Mouse (Mus musculus): ENCODE data around the gene Foxi3. TPM values are rescaled to one million over a fixed set of nuclear protein-coding genes. Genes with fewer than 3 reads are reported as not detected.
A peak's percentile ranks its signal among the peaks of the same experiment; 100 is the strongest.

Foxi3 gene
- polyA plus RNA-seq, 1 experiment from 2014 or later: 0.11 TPM

GRCm38 (mm10) chr6:70956936-70957335 lies 605 bp downstream of the Foxi3 start:
- peaks cover 21% of the 10 kb centered on the region for H3K4me1 ChIP-seq
- H3K4me3 ChIP-seq: peak overlapping the region; percentile 62
- H3K27ac ChIP-seq: 0 out of 2 replicates have a peak overlapping the region, but pooled peaks have one; percentile 40
- peaks cover 97% of the 10 kb centered on the region for H3K27me3 ChIP-seq (ENCODE audit: poor library complexity, severe bottlenecking)
- no peaks in the 10 kb centered on the region for H3K9me3 ChIP-seq
- DNase-seq (ENCODE audit: extremely low spot score, low spot score): peak; percentile 33
- no peaks in the 10 kb centered on the region for H3K36me3 ChIP-seq (replicated peaks)
- WGBS: under 1% methylated on average over 34 of the region's 34 CpGs

- Histone ChIP-seq H3K27ac (no peak overlapping the region), H3K36me3 (replicated peaks) (no peaks in the 10 kb centered on the region), H3K4me1 (peaks cover 21% of the 10 kb centered on the region), H3K27me3 (ENCODE audit: poor library complexity, severe bottlenecking) (peaks cover 97% of the 10 kb centered on the region), H3K9me3 (no peaks in the 10 kb centered on the region), H3K4me3 (peak overlapping the region; percentile 62)
- 7% methylated on average over 7 of the region's 7 CpGs for WGBS
- DNase-seq (ENCODE audit: extremely low spot score, low spot score): no peak
Observed at GRCm38 (mm10) chr6:70957341-70957940, 1.1 kb downstream of the Foxi3 start.

GRCm38 (mm10) chr6:70964116-70964830 lies 7.9 kb downstream of the Foxi3 start:
- Histone ChIP-seq H3K4me3 (no peak overlapping the region), H3K9me3 (no peaks in the 10 kb centered on the region), H3K27ac (no peak overlapping the region), H3K4me1 (peaks cover 37% of the 10 kb centered on the region), H3K36me3 (replicated peaks) (no peaks in the 10 kb centered on the region), H3K27me3 (ENCODE audit: poor library complexity, severe bottlenecking) (peaks cover 84% of the 10 kb centered on the region)
- WGBS: 19% methylated on average over 6 of the region's 6 CpGs
- no peak for DNase-seq (ENCODE audit: extremely low spot score, low spot score)

GRCm38 (mm10) chr6:70965694-70966093 lies 9.4 kb downstream of the Foxi3 start:
- Histone ChIP-seq H3K4me3 (no peak overlapping the region), H3K27me3 (ENCODE audit: poor library complexity, severe bottlenecking) (peaks cover 70% of the 10 kb centered on the region), H3K9me3 (no peaks in the 10 kb centered on the region), H3K27ac (no peak overlapping the region), H3K4me1 (peaks cover 37% of the 10 kb centered on the region), H3K36me3 (replicated peaks) (no peaks in the 10 kb centered on the region)
- no peak for DNase-seq (ENCODE audit: extremely low spot score, low spot score)
- WGBS: 21% methylated on average over 7 of the region's 7 CpGs

GRCm38 (mm10) chr6:70967422-70967821 lies 11.1 kb downstream of the Foxi3 start:
- H3K27me3 ChIP-seq (ENCODE audit: poor library complexity, severe bottlenecking): peaks cover 56% of the 10 kb centered on the region
- 1% methylated on average over 8 of the region's 8 CpGs for whole genome bisulfite sequencing

GRCm38 (mm10) chr6:70968291-70968690 lies 12.0 kb downstream of the Foxi3 start:
- Histone ChIP-seq H3K27me3 (ENCODE audit: poor library complexity, severe bottlenecking) (peaks cover 50% of the 10 kb centered on the region), H3K9me3 (no peaks in the 10 kb centered on the region), H3K36me3 (replicated peaks) (no peaks in the 10 kb centered on the region), H3K4me3 (no peak overlapping the region), H3K27ac (no peak overlapping the region), H3K4me1 (peaks cover 40% of the 10 kb centered on the region)
- no peak for DNase-seq (ENCODE audit: extremely low spot score, low spot score)
- 73% methylated on average over 4 of the region's 4 CpGs for WGBS

More at GRCm38 (mm10) chr6:70967422-70967821, 11.1 kb downstream of the Foxi3 start:
- Histone ChIP-seq H3K36me3 (replicated peaks) (no peaks in the 10 kb centered on the region), H3K4me1 (peaks cover 40% of the 10 kb centered on the region), H3K27ac (peak overlapping the region; percentile 76), H3K4me3 (peak overlapping the region; percentile 43), H3K9me3 (no peaks in the 10 kb centered on the region)
- DNase-seq (ENCODE audit: extremely low spot score, low spot score): peak; percentile 35

- Histone ChIP-seq H3K27ac (no peak overlapping the region), H3K36me3 (replicated peaks) (no peaks in the 10 kb centered on the region), H3K4me3 (no peak overlapping the region), H3K9me3 (no peaks in the 10 kb centered on the region), H3K4me1 (peaks cover 21% of the 10 kb centered on the region), H3K27me3 (ENCODE audit: poor library complexity, severe bottlenecking) (0 out of 2 replicates have a peak, but pooled peaks cover 4% of the 10 kb centered on the region)
- WGBS: 82% methylated on average over 3 of the region's 3 CpGs
- DNase-seq (ENCODE audit: extremely low spot score, low spot score): no peak
Observed at GRCm38 (mm10) chr6:70973066-70973465, 16.7 kb downstream of the Foxi3 start.

GRCm38 (mm10) chr6:70981036-70981435 lies 24.7 kb downstream of the Foxi3 start:
- peaks cover 3% of the 10 kb centered on the region for H3K4me1 ChIP-seq
- H3K27ac ChIP-seq: no peak overlapping the region
- WGBS: 83% methylated on average over 8 of the region's 8 CpGs
- peaks cover 6% of the 10 kb centered on the region; the same call in 1 of the 2 replicates for H3K27me3 ChIP-seq (ENCODE audit: poor library complexity, severe bottlenecking)
- H3K9me3 ChIP-seq: no peaks in the 10 kb centered on the region
- H3K4me3 ChIP-seq: no peak overlapping the region
- no peaks in the 10 kb centered on the region for H3K36me3 ChIP-seq (replicated peaks)
- no peak for DNase-seq (ENCODE audit: extremely low spot score, low spot score)

GRCm38 (mm10) chr6:70982416-70982815 lies 26.1 kb downstream of the Foxi3 start:
- peaks cover 15% of the 10 kb centered on the region for H3K4me1 ChIP-seq
- no peak overlapping the region for H3K4me3 ChIP-seq
- DNase-seq (ENCODE audit: extremely low spot score, low spot score): no peak
- no peaks in the 10 kb centered on the region for H3K36me3 ChIP-seq (replicated peaks)
- H3K27me3 ChIP-seq (ENCODE audit: poor library complexity, severe bottlenecking): peaks cover 8% of the 10 kb centered on the region; the same call in 1 of the 2 replicates
- no peak overlapping the region for H3K27ac ChIP-seq
- 86% methylated on average over 1 of the region's 1 CpGs for WGBS
- H3K9me3 ChIP-seq: no peaks in the 10 kb centered on the region

GRCm38 (mm10) chr6:70986683-70987082 lies 30.4 kb downstream of the Foxi3 start:
- H3K9me3 ChIP-seq: no peaks in the 10 kb centered on the region
- no peak overlapping the region for H3K27ac ChIP-seq
- WGBS: 25% methylated on average over 8 of the region's 8 CpGs
- H3K36me3 ChIP-seq (replicated peaks): no peaks in the 10 kb centered on the region
- H3K4me1 ChIP-seq: peaks cover 15% of the 10 kb centered on the region
- DNase-seq (ENCODE audit: extremely low spot score, low spot score): no peak
- peaks cover 13% of the 10 kb centered on the region; the same call in 1 of the 2 replicates for H3K27me3 ChIP-seq (ENCODE audit: poor library complexity, severe bottlenecking)
- H3K4me3 ChIP-seq: no peak overlapping the region

GRCm38 (mm10) chr6:70996123-70996723 lies 39.9 kb downstream of the Foxi3 start:
- WGBS: 75% methylated on average over 4 of the region's 4 CpGs
- no peaks in the 10 kb centered on the region for H3K27me3 ChIP-seq (ENCODE audit: poor library complexity, severe bottlenecking)
- no peak for DNase-seq (ENCODE audit: extremely low spot score, low spot score)
- H3K4me1 ChIP-seq: peaks cover 12% of the 10 kb centered on the region
- no peaks in the 10 kb centered on the region for H3K9me3 ChIP-seq
- no peaks in the 10 kb centered on the region for H3K36me3 ChIP-seq (replicated peaks)
- no peak overlapping the region for H3K4me3 ChIP-seq
- H3K27ac ChIP-seq: no peak overlapping the region

- H3K36me3 ChIP-seq (replicated peaks): no peaks in the 10 kb centered on the region
Observed at GRCm38 (mm10) chr6:71002656-71003055, 46.3 kb downstream of the Foxi3 start.

GRCm38 (mm10) chr6:71004161-71004560 lies 47.8 kb downstream of the Foxi3 start:
- no peaks in the 10 kb centered on the region for H3K9me3 ChIP-seq
- H3K27me3 ChIP-seq (ENCODE audit: poor library complexity, severe bottlenecking): no peaks in the 10 kb centered on the region
- no peaks in the 10 kb centered on the region for H3K36me3 ChIP-seq (replicated peaks)
- DNase-seq (ENCODE audit: extremely low spot score, low spot score): no peak
- H3K4me1 ChIP-seq: peaks cover 8% of the 10 kb centered on the region
- no peak overlapping the region for H3K27ac ChIP-seq
- H3K4me3 ChIP-seq: no peak overlapping the region
- WGBS: 89% methylated on average over 2 of the region's 2 CpGs

More at GRCm38 (mm10) chr6:71002656-71003055, 46.3 kb downstream of the Foxi3 start:
- H3K27ac ChIP-seq: no peak overlapping the region
- H3K4me3 ChIP-seq: no peak overlapping the region
- H3K4me1 ChIP-seq: peaks cover 8% of the 10 kb centered on the region
- H3K9me3 ChIP-seq: no peaks in the 10 kb centered on the region
- DNase-seq (ENCODE audit: extremely low spot score, low spot score): no peak
- no peaks in the 10 kb centered on the region for H3K27me3 ChIP-seq (ENCODE audit: poor library complexity, severe bottlenecking)
- WGBS: 90% methylated on average over 2 of the region's 2 CpGs

All from forebrain, embryonic 10.5 days (tissue).